Mouse (Mus musculus) kidney, adult 2 months (tissue): ENCODE measurements around the gene Smyd5. TPM values are rescaled to one million over a fixed set of nuclear protein-coding genes. Genes with fewer than 3 reads are reported as not detected.

Experiments
- DNase-seq: peaks from one replicate; pipeline ENCODE4 v3.0.0; 2021
- H3K27ac ChIP-seq: fragments of 200-500 bp; 2 replicates; pipeline ENCODE4 v1.5.1; 2012; ENCODE audit warnings: low read depth, low read length, control low read depth, inconsistent platforms; ENCODE audit not compliant: insufficient read depth
- H3K27me3 ChIP-seq: fragments of 200-500 bp; replicated peaks from 2 replicates; pipeline ENCODE4 v1.6.1; 2012; ENCODE audit warnings: mild to moderate bottlenecking, moderate library complexity, low read length, inconsistent platforms; ENCODE audit not compliant: control insufficient read depth, insufficient read depth
- H3K36me3 ChIP-seq: fragments of 200-500 bp; 2 replicates; pipeline ENCODE4 v1.6.1; 2012; ENCODE audit warnings: mild to moderate bottlenecking, moderate library complexity, low read length, inconsistent platforms; ENCODE audit not compliant: control insufficient read depth, insufficient read depth
- H3K4me1 ChIP-seq: fragments of 200-500 bp; 2 replicates; pipeline ENCODE4 v1.6.1; 2011; ENCODE audit warnings: low read length; ENCODE audit not compliant: control insufficient read depth, insufficient read depth
- H3K4me3 ChIP-seq: fragments of 200-500 bp; 2 replicates; pipeline ENCODE4 v1.5.1; 2011; ENCODE audit warnings: mild to moderate bottlenecking, low read depth, low read length, control low read depth; ENCODE audit not compliant: insufficient read depth
- CTCF ChIP-seq: fragments of 200-500 bp; conservative IDR thresholded peaks from 2 replicates; pipeline ENCODE4 v1.5.1; 2011; ENCODE audit warnings: low read depth, mild to moderate bottlenecking, control low read depth, low read length, moderate library complexity, mixed read lengths; ENCODE audit not compliant: insufficient read depth, insufficient read length
- POLR2A ChIP-seq: fragments of 200-500 bp; IDR thresholded peaks from one replicate; pipeline ENCODE4 v1.6.1; 2011; ENCODE audit warnings: low read depth, low read length, control low read depth
- WGBS: fragments of 180-500 bp; shearing (Covaris S2); methylation state at CpG from one replicate; pipeline ENCODE4 v1.1.7; 2018; 5-methylcytosine and 5-hydroxymethylcytosine counted together
- polyA plus RNA-seq: library from polyadenylated mRNA; depleted of rRNA; stranded (reverse); fragments of >200 nt; gene quantifications from 2 replicates; pipeline ENCODE4 v1.2.3, GENCODE M21; 2012; rRNA removed

The Smyd5 gene
- 16.4 and 18.8 TPM in 2 replicates for polyA plus RNA-seq

DNA sequence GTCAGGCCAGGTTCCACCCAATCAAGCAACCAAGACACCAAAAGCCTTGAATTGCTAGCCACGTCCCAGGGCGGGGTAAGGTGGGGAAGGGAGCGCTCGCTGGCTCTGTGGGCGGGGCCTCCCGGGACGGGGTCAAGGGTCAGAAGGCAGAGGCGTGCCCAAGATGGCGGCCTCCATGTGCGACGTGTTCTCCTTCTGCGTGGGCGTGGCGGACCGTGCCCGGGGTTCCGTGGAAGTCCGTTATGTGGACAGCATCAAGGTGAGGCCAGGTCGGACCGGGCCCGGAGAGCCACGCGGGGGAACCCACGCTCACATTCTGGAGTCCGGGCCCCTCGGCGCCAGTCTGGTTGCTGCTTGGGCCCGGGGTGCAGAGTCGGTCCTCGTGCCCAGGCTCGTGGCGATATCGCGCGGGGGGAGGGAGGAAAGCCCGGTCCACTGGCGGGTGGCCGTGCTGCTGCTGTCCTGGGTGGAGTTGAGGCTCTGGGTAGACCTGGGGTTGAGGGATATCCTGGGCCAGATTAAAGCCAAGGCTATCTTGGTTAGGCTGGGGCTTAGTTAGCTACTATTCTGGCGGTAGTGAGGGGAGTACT is at the start of gene Smyd5:
TSS of gene Smyd5 (plus strand) at position 148 of the 590 bp plus-strand sequence.
- DNase-seq, result peak; percentile 91
- Histone ChIP-seq H3K27me3 (no peaks in the 10 kb centered on the region), H3K4me1 (peaks cover 6% of the 10 kb centered on the region; the same call in 1 of the 2 replicates), H3K4me3 (peak within 1 kb of the TSS; percentile 87), H3K27ac (no peak within 1 kb of the TSS), H3K36me3 (no peaks in the 10 kb centered on the region)
- no peak for TF ChIP-seq CTCF
- no peak for TF ChIP-seq POLR2A
- WGBS, result 1% methylated on average over 39 of the region's 39 CpGs

DNA sequence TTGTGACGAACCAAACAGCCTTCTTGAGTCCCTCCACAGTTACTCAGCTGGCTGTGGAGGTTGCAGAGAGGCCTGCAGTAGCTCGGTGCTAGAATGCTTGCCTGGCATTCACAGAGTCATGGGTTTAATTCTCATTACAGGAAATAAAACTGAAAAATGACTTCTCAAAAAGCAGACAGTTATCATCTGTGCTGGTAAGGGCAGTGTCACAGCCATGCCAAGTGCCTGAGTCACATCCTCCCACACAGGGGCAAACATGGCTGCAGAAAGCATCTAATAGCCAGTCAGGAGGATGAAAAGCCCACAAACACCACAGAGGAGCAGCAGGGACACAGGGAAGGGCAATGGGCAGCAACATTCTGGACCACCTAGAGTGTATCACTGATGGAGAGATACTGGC is 49.0 kb upstream of the Smyd5 start:
- Histone ChIP-seq H3K36me3 (no peaks in the 10 kb centered on the region), H3K27ac (no peak overlapping the region), H3K4me3 (no peak overlapping the region), H3K27me3 (no peaks in the 10 kb centered on the region), H3K4me1 (peaks cover 13% of the 10 kb centered on the region)
- 81% methylated on average over 2 of the region's 2 CpGs for WGBS
- TF ChIP-seq CTCF (no peak), POLR2A (no peak)
- DNase-seq, result no peak

DNA sequence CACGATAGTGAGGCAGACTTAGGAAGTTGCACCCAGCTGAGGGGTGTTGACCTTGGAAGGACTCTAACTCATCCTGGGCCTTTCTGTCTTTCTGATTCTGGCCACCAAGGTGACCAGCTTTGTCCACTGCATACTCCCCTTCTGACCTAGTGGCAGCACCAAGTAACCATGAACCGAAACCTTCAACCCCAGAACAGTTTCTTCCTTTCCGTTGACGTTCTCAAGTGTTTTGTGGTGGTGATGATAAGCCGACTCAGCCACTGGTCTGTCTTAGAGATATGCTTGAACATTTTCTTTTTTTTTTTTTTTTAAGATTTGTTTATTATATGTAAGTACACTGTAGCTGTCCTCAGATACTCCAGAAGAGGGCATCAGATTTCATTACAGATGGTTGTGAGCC is 43.2 kb upstream of the Smyd5 start:
- no peak overlapping the region for H3K27ac ChIP-seq
- DNase-seq, result no peak
- H3K36me3 ChIP-seq, result no peaks in the 10 kb centered on the region
- no peak overlapping the region for H3K4me3 ChIP-seq
- TF ChIP-seq CTCF (no peak), POLR2A (no peak)
- 75% methylated on average over 5 of the region's 5 CpGs for WGBS
- no peaks in the 10 kb centered on the region for H3K4me1 ChIP-seq
- H3K27me3 ChIP-seq, result no peaks in the 10 kb centered on the region

DNA sequence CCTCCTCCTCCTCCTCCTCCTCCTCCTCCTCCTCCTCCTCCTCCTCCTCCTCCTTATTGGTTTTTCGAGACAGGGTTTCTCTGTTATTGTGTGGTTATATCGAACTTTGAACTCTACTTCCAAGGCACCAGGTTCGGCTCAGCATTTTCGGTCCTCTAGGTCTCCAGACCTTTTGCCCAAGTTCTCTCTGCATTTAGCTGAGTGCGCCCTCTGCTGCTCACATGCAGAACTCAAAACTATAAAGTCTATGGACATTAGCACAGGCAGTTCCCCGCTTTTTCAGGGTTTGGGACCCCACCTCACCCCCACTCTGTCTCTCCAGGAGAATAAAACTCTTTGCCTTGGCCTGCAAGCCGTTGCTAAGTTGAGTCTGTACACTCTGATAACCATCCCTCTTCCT is 40.0 kb upstream of the Smyd5 start:
- 11% methylated on average over 5 of the region's 7 CpGs for WGBS
- Histone ChIP-seq H3K4me3 (no peak overlapping the region), H3K4me1 (no peaks in the 10 kb centered on the region), H3K36me3 (no peaks in the 10 kb centered on the region), H3K27ac (no peak overlapping the region), H3K27me3 (no peaks in the 10 kb centered on the region)
- TF ChIP-seq POLR2A (no peak), CTCF (peak; percentile 86)
- DNase-seq, result peak; percentile 88

DNA sequence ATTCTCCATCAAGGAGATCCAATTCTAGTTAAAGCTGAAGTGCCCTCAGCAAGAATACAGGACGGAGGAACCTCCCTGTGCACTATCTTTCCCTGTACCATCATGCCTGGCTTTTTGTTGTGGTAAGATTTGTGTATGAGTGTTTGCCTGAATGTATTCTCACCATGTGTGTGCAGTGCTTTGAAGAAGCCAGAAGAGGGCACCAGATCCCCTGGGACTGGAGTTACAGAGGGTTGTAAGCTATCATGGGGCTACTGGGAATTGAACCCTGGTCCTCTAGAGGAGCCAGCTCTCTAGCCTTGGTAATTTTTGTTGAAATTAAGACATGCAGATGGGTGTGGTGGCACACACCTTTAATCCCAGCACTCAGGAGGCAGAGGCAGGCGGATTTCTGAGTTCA is 36.4 kb upstream of the Smyd5 start:
- WGBS, result 94% methylated on average over 2 of the region's 2 CpGs
- no peak for TF ChIP-seq POLR2A
- no peak for TF ChIP-seq CTCF
- H3K4me3 ChIP-seq, result no peak overlapping the region
- DNase-seq, result no peak
- no peak overlapping the region for H3K27ac ChIP-seq
- H3K36me3 ChIP-seq, result no peaks in the 10 kb centered on the region
- H3K4me1 ChIP-seq, result peaks cover 3% of the 10 kb centered on the region; the same call in 1 of the 2 replicates
- no peaks in the 10 kb centered on the region for H3K27me3 ChIP-seq

DNA sequence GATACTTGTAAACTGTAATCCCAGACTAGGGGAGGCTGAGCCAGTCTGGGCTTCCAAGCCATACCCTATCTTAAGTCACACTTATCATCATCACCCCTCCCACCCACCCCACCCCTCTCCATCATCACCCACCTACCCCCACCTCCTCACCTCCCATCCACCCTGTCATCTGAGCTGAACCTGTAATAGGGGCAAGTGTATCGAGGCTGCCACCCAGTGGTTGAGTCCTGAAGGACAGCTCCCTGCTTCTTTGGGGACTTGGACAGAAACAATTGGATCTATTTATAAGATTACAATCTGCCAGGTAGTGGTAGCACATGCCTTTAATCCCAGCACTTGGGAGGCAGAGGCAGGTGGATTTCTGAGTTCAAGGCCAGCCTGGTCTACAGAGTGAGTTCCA is 34.6 kb upstream of the Smyd5 start:
- Histone ChIP-seq H3K4me1 (peaks cover 3% of the 10 kb centered on the region; the same call in 1 of the 2 replicates), H3K4me3 (no peak overlapping the region), H3K27ac (no peak overlapping the region), H3K36me3 (no peaks in the 10 kb centered on the region), H3K27me3 (no peaks in the 10 kb centered on the region)
- TF ChIP-seq CTCF (peak; percentile 74), POLR2A (no peak)
- 21% methylated on average over 1 of the region's 1 CpGs for WGBS
- DNase-seq, result peak; percentile 68

DNA sequence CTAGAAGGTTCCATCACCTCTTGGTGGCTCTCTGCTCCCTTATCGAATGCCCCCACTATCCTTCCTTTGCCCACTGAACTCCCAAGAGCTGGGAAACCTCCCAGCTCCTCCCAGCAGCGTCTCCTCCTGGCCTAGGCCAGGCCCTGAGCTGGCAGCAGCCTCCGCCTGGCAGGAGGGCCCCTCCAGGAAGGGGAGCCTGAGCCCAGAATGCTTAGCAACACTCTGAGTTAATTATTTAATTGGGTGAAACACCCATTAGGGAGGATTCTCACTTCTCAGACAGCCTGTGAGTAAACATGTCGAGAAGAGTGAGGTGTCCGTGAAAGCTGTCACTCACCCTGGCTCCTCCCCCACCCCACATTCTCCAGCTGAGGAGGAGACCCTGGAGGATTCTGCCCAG is 32.1 kb upstream of the Smyd5 start:
- TF ChIP-seq POLR2A (no peak), CTCF (no peak)
- Histone ChIP-seq H3K27ac (no peak overlapping the region), H3K36me3 (no peaks in the 10 kb centered on the region), H3K27me3 (no peaks in the 10 kb centered on the region), H3K4me3 (no peak overlapping the region), H3K4me1 (peaks cover 3% of the 10 kb centered on the region; the same call in 1 of the 2 replicates)
- peak; percentile 78 for DNase-seq
- 28% methylated on average over 5 of the region's 5 CpGs for WGBS
